Mouse (Mus musculus) embryo, embryonic 11 days (tissue): ENCODE results near the gene Tanc1.
"Not testable (repeated sequence)": the region's sequence is repeated elsewhere in the genome, so short reads cannot be mapped to it uniquely, and the experiment has no call there.

ENCODE experiments used
- DNase-seq: peaks from one replicate; pipeline ENCODE4 v3.0.0-alpha.2; 2015

Gene Tanc1

GRCm38 (mm10) chr2:59611831-59612732, at the start of gene Tanc1:
Gene Tanc1 (plus strand): TSS chr2:59612042.
- peak; percentile 95 for DNase-seq

GRCm38 (mm10) chr2:59562215-59562614, 49.6 kb upstream of the Tanc1 start:
- DNase-seq: no peak

GRCm38 (mm10) chr2:59562696-59563095, 49.1 kb upstream of the Tanc1 start:
- DNase-seq: peak; percentile 83

GRCm38 (mm10) chr2:59564029-59564611, 47.7 kb upstream of the Tanc1 start:
- DNase-seq: not testable (repeated sequence)

GRCm38 (mm10) chr2:59564947-59565346, 46.9 kb upstream of the Tanc1 start:
- no peak for DNase-seq

GRCm38 (mm10) chr2:59580939-59581338, 30.9 kb upstream of the Tanc1 start:
- DNase-seq: no peak

GRCm38 (mm10) chr2:59583961-59584360, 27.9 kb upstream of the Tanc1 start:
- DNase-seq: no peak

GRCm38 (mm10) chr2:59587387-59588095, 24.3 kb upstream of the Tanc1 start:
- no peak for DNase-seq

GRCm38 (mm10) chr2:59588096-59588405, 23.8 kb upstream of the Tanc1 start:
- DNase-seq: no peak

- no peak for DNase-seq
These were observed 18.4 kb upstream of the Tanc1 start for GRCm38 (mm10) chr2:59593341-59593902.

- no peak for DNase-seq
These were observed 17.7 kb upstream of the Tanc1 start for GRCm38 (mm10) chr2:59594095-59594494.

- no peak for DNase-seq
These were observed 15.3 kb upstream of the Tanc1 start for GRCm38 (mm10) chr2:59596545-59596944.

GRCm38 (mm10) chr2:59598286-59598685, 13.6 kb upstream of the Tanc1 start:
- no peak for DNase-seq

GRCm38 (mm10) chr2:59598894-59599293, 12.9 kb upstream of the Tanc1 start:
- peak; percentile 20 for DNase-seq

- DNase-seq: peak; percentile 89
These were observed 12.3 kb upstream of the Tanc1 start for GRCm38 (mm10) chr2:59599338-59600111.

- peak; percentile 73 for DNase-seq
These were observed 11.6 kb upstream of the Tanc1 start for GRCm38 (mm10) chr2:59600123-59600840.

- DNase-seq: no peak
These were observed 10.9 kb upstream of the Tanc1 start for GRCm38 (mm10) chr2:59600980-59601379.

- no peak for DNase-seq
These were observed 10.4 kb upstream of the Tanc1 start for GRCm38 (mm10) chr2:59601452-59601851.

GRCm38 (mm10) chr2:59608958-59609357, 2.9 kb upstream of the Tanc1 start:
- peak; percentile 27 for DNase-seq

- DNase-seq: peak; percentile 84
These were observed 529 bp upstream of the Tanc1 start for GRCm38 (mm10) chr2:59611216-59611810.

- peak; percentile 50 for DNase-seq
These were observed 1.1 kb downstream of the Tanc1 start for GRCm38 (mm10) chr2:59612733-59613473.
